Mouse (Mus musculus): ENCODE measurements around the gene Dgkh.

DNA sequence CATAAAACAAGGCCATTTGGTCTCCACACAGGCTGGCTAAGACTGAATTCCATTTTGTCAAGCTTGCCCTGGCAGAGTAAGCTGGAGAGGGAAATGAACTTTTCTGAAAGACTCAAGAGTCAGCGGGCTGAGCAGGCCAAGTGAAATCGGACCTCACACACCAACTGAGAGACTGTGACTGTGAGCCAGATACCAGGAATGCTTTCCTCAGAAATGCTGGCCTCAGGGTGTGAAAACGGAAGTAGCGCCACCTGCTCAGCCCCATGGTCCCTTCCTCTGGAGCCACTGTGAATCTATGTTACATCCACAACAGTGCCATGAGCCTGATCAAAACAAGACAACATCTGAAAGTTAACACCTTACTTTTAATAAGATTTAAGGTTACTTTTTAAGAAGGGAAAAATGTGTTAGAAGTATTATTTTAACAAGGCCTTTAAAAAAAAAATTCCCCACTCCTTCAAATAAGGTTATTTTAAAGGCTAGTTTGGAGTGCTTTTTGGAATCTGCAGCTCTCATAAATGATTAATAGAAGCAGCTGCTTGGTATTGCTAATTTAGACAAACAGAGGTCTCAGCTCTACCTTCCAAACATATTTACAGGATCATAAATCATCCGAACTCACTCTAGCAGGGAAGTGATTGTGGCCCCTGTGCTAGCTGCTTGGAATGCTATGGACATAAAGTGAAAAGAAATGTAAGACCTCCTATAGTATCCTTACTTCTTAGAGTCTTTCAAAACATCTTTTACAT lies 193.8 kb downstream of the Dgkh start:
- TF ChIP-seq TAL1 (conservative IDR thresholded peaks at IDR 0.05; ENCODE audit: low read depth, low read length) (no peak), CTCF (IDR thresholded peaks at IDR 0.05; ENCODE audit: low read depth, low read length) (no peak), GATA1 (IDR thresholded peaks at IDR 0.05; ENCODE audit: borderline replicate concordance, low read length) (no peak), POLR2AphosphoS5 (IDR thresholded peaks at IDR 0.05; ENCODE audit: insufficient replicate concordance, low read depth, low read length) (no peak), GATA2 (IDR thresholded peaks at IDR 0.05; ENCODE audit: borderline replicate concordance, low read depth, low read length) (no peak)
